11 mouse cellular contexts compared by ENCODE assay signal in genomic region chr9:94278657-94279585, GRCm38 (mm10).
A peak's percentile ranks its signal among the peaks of the same experiment; 100 is the strongest.
DNase-seq lines count a peak whose midpoint lies in the region; ATAC-seq lines count a peak whose summit lies in the region.
"Had no signal": no experiment of that assay in that cellular context is flagged by ENCODE, and none has a peak within 500 bp of the region (broad histone marks: within the 10 kb centered on the region; RNA-seq: fewer than 3 reads in every experiment).

No protein-coding gene starts in this region.

- H3K4me1 ChIP-seq in forebrain, embryonic 12.5 days: no peaks in the 10 kb centered on the region
- H3K4me1 ChIP-seq in forebrain, embryonic 10.5 days: no peaks in the 10 kb centered on the region
- no peaks in the 10 kb centered on the region for H3K4me1 ChIP-seq in midbrain, embryonic 16.5 days (ENCODE audit: control insufficient read depth, insufficient read depth, low read length)
- H3K4me1 ChIP-seq: limb, embryonic 12.5 days; midbrain, embryonic 10.5 days had no signal

- no peak overlapping the region for H3K27ac ChIP-seq in forebrain, embryonic 12.5 days
- no peak overlapping the region for H3K27ac ChIP-seq in forebrain, embryonic 10.5 days
- no peak overlapping the region for H3K27ac ChIP-seq in midbrain, embryonic 16.5 days (ENCODE audit: low read length)
- H3K27ac ChIP-seq: heart, embryonic 13.5 days; limb, embryonic 12.5 days; midbrain, embryonic 10.5 days had no signal

- no peaks in the 10 kb centered on the region for H3K27me3 ChIP-seq in forebrain, embryonic 12.5 days
- no peaks in the 10 kb centered on the region for H3K27me3 ChIP-seq in forebrain, embryonic 10.5 days (ENCODE audit: poor library complexity, severe bottlenecking)
- H3K27me3 ChIP-seq in midbrain, embryonic 16.5 days (ENCODE audit: control insufficient read depth, insufficient read depth, low read depth, low read length): no peaks in the 10 kb centered on the region
- H3K27me3 ChIP-seq: heart, embryonic 13.5 days; limb, embryonic 12.5 days had no signal

- no peak overlapping the region for H3K4me2 ChIP-seq in forebrain, embryonic 12.5 days
- H3K4me2 ChIP-seq in midbrain, embryonic 16.5 days (ENCODE audit: low read length): no peak overlapping the region
- H3K4me2 ChIP-seq: heart, embryonic 13.5 days; limb, embryonic 12.5 days had no signal

- no peak overlapping the region for H3K4me3 ChIP-seq in forebrain, embryonic 12.5 days (replicated peaks)
- H3K4me3 ChIP-seq in forebrain, embryonic 10.5 days: no peak overlapping the region
- no peak overlapping the region for H3K4me3 ChIP-seq in midbrain, embryonic 16.5 days (ENCODE audit: low read depth, low read length)
- H3K4me3 ChIP-seq: heart, embryonic 13.5 days; limb, embryonic 12.5 days; midbrain, embryonic 10.5 days had no signal

- no peaks in the 10 kb centered on the region for H3K9me3 ChIP-seq in forebrain, embryonic 12.5 days
- no peaks in the 10 kb centered on the region for H3K9me3 ChIP-seq in forebrain, embryonic 10.5 days
- H3K9me3 ChIP-seq in midbrain, embryonic 16.5 days (replicated peaks; ENCODE audit: control insufficient read depth, low read length, poor library complexity, severe bottlenecking): no peaks in the 10 kb centered on the region
- H3K9me3 ChIP-seq: limb, embryonic 12.5 days; midbrain, embryonic 10.5 days had no signal

- DNase-seq in forebrain, embryonic 10.5 days (ENCODE audit: extremely low spot score, low spot score): no peak
- DNase-seq in cerebellum, adult 18-20 months: peak; percentile 84 to 89
- peak; percentile 27 to 49 for DNase-seq in frontal cortex, postnatal 25 days (ENCODE audit: low spot score in 2 of 2)
- DNase-seq in left cerebral cortex, postnatal 36 days (ENCODE audit: low spot score in 2 of 2): peak; percentile 64 to 69
- no peak for DNase-seq in urinary bladder, postnatal 10 days (ENCODE audit: low spot score)
- no peak for DNase-seq in natural killer cell, adult 2 months (ENCODE audit: low spot score in 2 of 2)

- intact Hi-C loops in left cerebral cortex, postnatal 36 days (cut with DNase I): no loop called here

- no peaks in the 10 kb centered on the region for H3K36me3 ChIP-seq in forebrain, embryonic 12.5 days (replicated peaks)
- no peaks in the 10 kb centered on the region for H3K36me3 ChIP-seq in forebrain, embryonic 10.5 days (replicated peaks)
- no peaks in the 10 kb centered on the region for H3K36me3 ChIP-seq in midbrain, embryonic 16.5 days (ENCODE audit: control insufficient read depth, insufficient read depth, low read length)
- H3K36me3 ChIP-seq: heart, embryonic 13.5 days; limb, embryonic 12.5 days; midbrain, embryonic 10.5 days had no signal

- no peak overlapping the region for H3K9ac ChIP-seq in forebrain, embryonic 12.5 days
- H3K9ac ChIP-seq in midbrain, embryonic 16.5 days (ENCODE audit: low read depth, low read length): no peak overlapping the region
- H3K9ac ChIP-seq: heart, embryonic 13.5 days; limb, embryonic 12.5 days had no signal

- 84% methylated on average over 4 of the region's 4 CpGs for WGBS in forebrain, embryonic 12.5 days
- 85% methylated on average over 4 of the region's 4 CpGs for WGBS in forebrain, embryonic 10.5 days
- WGBS in midbrain, embryonic 16.5 days: 85% methylated on average over 4 of the region's 4 CpGs

- 0 out of 2 replicates have a peak, but pooled peaks have one; percentile 4 for ATAC-seq in forebrain, embryonic 12.5 days (ENCODE audit: low FRiP score)
- no peak for ATAC-seq in midbrain, embryonic 16.5 days

Comparison
In these comparisons a context has a peak if more than half of its experiments do, and no peak if none do; other contexts are left out.
1. DNase-seq: peak in cerebellum, adult 18-20 months (2 of 2), frontal cortex, postnatal 25 days (2 of 2) and left cerebral cortex, postnatal 36 days (2 of 2); none in forebrain, embryonic 10.5 days (single experiment), urinary bladder, postnatal 10 days (single experiment) and natural killer cell, adult 2 months (0 of 2).